Mouse (Mus musculus): ENCODE measurements around the gene Tom1l2.

- TF ChIP-seq CTCF (IDR thresholded peaks at IDR 0.05; ENCODE audit: low read depth) (no peak), EP300 (IDR thresholded peaks at IDR 0.05; ENCODE audit: low read depth) (no peak)
These were observed 120.2 kb downstream of the Tom1l2 start for GRCm38 (mm10) chr11:60232441-60233058.
